Mouse (Mus musculus): ENCODE measurements around the gene Cd1d1. TPM values are rescaled to one million over a fixed set of nuclear protein-coding genes. Genes with fewer than 3 reads are reported as not detected.

Cd1d1 gene
- total RNA-seq, 2 experiments from 2014 or later: 2.1 to 3.0 TPM

DNA sequence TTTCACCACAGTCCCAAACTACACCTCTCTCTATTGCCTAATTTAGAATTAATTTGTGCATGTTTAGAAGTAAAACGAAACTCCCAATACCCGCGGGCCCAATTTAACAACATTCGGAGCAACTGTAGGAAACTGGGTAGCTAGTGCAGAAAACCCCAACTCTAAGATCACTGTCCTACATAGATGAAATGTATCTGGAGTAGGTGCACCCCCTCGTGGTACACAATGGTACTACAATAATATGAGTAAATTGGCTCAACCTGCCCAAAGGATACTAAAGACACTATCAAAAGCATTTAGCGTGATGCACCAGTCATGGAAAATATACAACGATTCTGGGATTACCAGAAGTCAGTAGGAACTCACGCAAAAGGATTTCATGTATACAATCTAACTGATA lies 22.7 kb downstream of the Cd1d1 start:
- peak; percentile 48 to 83 for DNase-seq (ENCODE audit: extremely low spot score in 1 of 2, low spot score in 2 of 2)
- intact Hi-C loops (cut with DNase I): loop anchor here (5.0 to 10.0 kb wide), 3 partner anchors 164 to 652 kb away; no protein-coding TSS in a partner anchor

DNA sequence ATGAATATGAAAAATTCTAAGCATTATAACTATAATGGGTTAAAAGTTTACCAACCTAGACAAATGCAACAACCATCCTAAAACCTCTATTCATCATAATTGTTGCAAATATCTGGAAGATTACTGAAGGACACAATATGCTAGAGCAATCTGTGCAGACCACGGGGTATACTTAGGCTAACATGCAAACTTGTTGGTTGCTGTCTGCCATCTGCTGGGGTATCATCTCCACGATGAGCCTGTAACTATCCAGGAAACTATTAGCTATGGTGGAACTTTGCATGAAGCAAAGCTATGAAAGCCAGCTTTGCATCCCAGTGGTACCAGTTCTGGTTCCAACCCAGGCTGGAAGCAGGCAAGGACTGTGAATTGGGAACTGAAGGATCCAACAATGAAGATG lies 24.1 kb downstream of the Cd1d1 start:
- intact Hi-C loops (cut with DNase I): loop anchor here (5.0 to 10.0 kb wide), 3 partner anchors 163 to 650 kb away; no protein-coding TSS in a partner anchor
- DNase-seq (ENCODE audit: extremely low spot score in 1 of 2, low spot score in 2 of 2): peak in 1 of 2 experiments; percentile 20

DNA sequence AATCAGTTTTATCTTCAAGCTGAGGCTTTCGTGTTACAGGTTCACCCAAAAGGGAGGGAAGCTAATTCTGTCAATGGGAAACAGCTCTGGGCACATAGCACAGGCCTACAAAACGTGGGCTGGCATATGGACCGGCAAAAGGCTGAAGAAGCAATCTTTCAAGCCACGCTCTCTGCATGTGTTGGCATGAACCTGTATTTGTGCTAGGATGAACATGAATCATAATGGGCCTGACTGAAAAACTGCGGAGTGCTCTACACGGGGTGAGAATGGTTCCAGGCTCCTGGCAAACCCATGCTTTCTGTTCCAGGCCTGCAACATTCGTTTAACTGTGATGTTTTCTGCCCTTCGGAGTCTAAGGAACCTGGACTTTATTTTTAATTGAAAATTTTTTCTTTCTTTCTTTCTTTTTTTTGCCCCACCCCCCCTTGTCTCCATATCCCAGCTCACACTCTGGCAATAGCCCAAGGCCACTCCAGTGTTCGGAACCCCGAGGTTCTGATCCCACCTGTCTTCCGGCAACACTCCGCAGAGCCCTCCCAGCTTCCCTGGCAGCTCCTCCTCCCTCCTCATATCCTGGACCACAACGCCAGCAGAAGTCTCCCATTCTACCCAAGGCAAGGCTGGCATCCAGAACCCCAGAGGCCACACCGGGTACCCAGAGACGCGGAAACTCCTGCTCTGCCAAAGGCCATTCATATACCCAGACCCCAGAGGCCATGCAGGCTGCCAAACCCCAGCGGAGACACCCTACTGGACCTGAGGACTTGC lies 36.4 kb downstream of the Cd1d1 start:
- intact Hi-C loops (cut with DNase I): no loop called here
- DNase-seq (ENCODE audit: extremely low spot score in 1 of 2, low spot score in 2 of 2): no peak

DNA sequence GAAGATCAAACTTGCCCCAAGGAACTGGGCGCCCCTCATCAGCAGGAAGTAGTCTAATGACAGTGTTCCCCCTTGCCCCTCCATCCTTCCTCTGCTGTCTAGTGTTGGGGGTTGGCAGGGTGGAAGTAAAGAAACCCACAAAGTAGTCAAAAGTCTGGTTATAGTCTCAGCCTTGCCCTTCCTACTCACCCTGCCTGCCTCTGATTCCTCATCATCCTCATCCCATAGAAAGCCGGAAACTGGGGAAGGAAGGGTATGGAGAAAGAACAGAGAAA lies 37.9 kb downstream of the Cd1d1 start:
- intact Hi-C loops (cut with DNase I): no loop called here
- no peak for DNase-seq (ENCODE audit: extremely low spot score in 1 of 2, low spot score in 2 of 2)

DNA sequence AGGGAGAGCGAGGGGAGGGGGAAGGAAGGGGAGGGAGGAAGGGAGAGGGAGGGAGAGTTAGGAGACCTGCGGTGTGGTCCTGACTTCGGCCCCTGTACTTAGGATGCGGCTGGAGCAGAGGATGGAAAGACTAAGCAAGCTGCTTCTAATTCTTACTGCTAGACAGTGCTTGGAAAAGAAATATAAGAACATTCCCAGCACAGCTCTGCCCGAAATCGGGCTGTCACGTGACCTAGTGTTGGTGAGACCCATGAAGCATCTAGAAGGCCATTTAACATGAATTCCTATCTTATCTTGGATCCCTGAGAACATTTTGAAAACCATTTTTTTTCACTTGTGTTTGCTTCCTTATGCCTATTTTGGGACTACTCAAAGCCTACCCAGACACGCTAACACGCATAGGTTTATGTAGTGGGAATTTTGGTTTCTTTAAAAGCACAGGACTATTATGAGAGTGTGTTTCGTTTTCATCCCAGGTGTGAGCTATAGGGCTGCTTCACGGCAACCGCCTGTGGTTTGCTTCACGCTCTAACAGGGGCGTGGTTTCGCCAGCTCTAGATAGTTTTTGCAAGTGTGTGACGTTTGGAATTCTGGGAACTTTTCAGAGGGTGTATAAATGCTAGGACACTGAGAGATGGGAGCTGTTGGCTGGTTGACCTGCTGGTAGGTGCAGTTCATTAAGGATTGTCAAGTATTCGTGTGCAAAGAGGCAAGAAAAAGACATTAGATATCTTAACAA lies 38.4 kb downstream of the Cd1d1 start:
- intact Hi-C loops (cut with DNase I): no loop called here

DNA sequence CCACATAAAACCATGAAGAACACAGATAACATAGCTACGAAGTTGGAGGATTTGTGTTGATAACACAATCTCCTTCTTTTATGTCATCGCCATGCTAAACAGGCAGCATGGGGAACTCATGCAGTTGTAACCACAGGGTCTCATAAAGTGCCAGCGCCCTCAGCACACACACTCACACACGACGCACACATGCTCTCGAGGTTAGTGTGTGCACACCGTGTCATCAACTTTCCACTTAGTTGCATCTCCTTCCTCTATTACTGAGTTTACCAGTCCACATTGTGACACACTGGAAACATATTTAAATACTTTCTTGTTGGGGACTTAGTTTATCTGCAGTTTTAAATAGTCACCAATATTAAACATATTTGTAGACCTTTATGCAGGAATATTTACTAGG lies 40.2 kb downstream of the Cd1d1 start:
- intact Hi-C loops (cut with DNase I): no loop called here
- DNase-seq (ENCODE audit: extremely low spot score in 1 of 2, low spot score in 2 of 2): no peak

More for the DNA sequence above, 38.4 kb downstream of the Cd1d1 start:
- DNase-seq (ENCODE audit: extremely low spot score in 1 of 2, low spot score in 2 of 2): no peak

DNA sequence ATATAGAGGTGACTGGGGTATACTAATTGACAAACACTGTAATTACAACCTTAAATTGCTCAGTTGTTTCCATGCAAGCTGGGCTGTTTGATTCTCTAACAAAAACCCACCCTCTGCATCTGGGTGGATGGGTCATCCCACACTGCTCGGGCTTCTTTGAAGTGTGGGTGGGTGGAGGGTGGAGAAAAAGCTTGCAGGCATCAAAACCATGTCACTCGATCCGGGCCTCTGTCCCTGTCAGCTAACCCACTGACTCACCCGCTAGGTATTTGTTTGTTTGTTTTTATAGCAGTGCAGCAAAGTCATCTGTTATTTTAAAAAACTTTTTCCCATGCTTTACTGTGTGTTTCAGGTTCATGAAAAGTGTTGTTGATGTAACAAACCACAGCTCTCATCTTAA lies 43.9 kb downstream of the Cd1d1 start:
- intact Hi-C loops (cut with DNase I): no loop called here
- no peak for DNase-seq (ENCODE audit: extremely low spot score in 1 of 2, low spot score in 2 of 2)

DNA sequence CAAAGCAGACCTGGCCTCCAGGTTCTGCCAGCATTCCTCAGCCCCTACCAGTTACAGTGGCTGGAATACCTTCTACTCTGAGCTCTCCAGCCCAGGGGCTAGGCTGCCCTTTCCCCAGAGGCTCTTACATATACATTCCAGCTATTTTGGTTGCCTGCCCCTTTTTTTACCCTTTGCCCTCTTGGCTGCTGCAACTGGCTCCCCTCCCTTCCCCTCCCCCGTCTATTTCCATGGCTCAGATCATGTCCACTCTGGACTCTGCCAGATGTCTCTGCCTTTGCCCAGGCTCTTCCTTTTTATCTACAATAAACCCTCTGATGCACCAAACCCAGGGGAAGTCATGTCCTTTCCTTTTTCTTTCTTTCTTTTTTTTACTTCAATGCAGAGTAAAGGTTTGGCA lies 44.7 kb downstream of the Cd1d1 start:
- DNase-seq (ENCODE audit: extremely low spot score in 1 of 2, low spot score in 2 of 2): no peak

DNA sequence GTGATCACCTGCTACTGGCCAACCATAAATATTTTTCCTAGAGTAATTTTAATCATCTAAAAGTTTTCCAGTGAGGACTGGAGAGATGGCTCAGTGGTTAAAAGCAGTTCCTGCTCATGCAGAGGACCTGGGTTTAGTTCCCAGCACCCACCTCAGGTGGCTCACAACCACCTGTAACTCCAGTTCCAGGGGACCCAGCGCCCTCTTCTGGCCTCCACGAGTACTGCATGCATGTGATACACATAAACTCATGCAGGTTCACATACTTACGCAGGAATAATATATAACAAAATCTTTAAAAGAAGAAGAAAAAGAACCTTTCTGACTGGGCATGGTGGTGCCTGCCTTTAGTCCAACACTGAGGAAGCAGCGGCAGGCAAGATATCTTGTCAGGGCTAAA lies 45.4 kb downstream of the Cd1d1 start:
- intact Hi-C loops (cut with DNase I): no loop called here
- DNase-seq (ENCODE audit: extremely low spot score in 1 of 2, low spot score in 2 of 2): no peak

More for the DNA sequence above, 44.7 kb downstream of the Cd1d1 start:
- intact Hi-C loops (cut with DNase I): no loop called here

DNA sequence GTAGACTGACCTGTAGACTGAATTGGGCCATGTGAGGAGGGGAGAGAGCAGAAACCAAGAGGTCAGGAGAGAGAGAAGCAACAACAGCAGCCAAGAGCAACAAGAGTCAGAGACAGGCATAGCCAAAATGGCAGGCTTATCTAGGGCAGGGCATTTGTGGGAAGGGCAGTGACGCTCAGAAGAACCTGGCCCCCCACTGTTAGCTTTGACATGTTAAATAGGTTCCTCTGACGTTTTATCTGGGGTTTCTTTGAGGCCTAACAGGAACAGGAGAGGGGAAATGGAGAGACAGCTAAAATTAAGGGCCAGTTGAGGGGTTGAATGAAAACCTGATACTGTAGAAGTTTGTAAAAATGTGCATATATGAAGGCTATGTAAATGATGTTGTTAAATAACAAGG lies 48.6 kb downstream of the Cd1d1 start:
- intact Hi-C loops (cut with DNase I): no loop called here
- DNase-seq (ENCODE audit: extremely low spot score in 1 of 2, low spot score in 2 of 2): no peak

Other genes starting within 250 kb of the Cd1d1 start
- 100 to 1,000 TPM; 100 to 104 TPM for gene Dclk2, start 78.6 kb downstream of the Cd1d1 start, total RNA-seq (2021)
- gene Kirrel, start 175.3 kb upstream of the Cd1d1 start, total RNA-seq (2021): 1 to 10 TPM; 5.7 to 5.8 TPM

All from left cerebral cortex, postnatal 10 days (tissue).